Mouse (Mus musculus): ENCODE results near the gene Ciao2b.
"Not testable (repeated sequence)": the region's sequence is repeated elsewhere in the genome, so short reads cannot be mapped to it uniquely, and the experiment has no call there.

Gene Ciao2b

GRCm38 (mm10) chr8:104641426-104642323, at the start of gene Ciao2b:
Gene Ciao2b (minus strand): TSS chr8:104641965.
- DNase-seq = peak; percentile 93

- no peak for DNase-seq
Measured at GRCm38 (mm10) chr8:104688433-104688832, 46.7 kb upstream of the Ciao2b start.

GRCm38 (mm10) chr8:104655614-104656013, 13.8 kb upstream of the Ciao2b start:
- no peak for DNase-seq

GRCm38 (mm10) chr8:104654984-104655383, 13.2 kb upstream of the Ciao2b start:
- DNase-seq = peak; percentile 63

GRCm38 (mm10) chr8:104644187-104644586, 2.4 kb upstream of the Ciao2b start:
- DNase-seq = not testable (repeated sequence)

- no peak for DNase-seq
Measured at GRCm38 (mm10) chr8:104642324-104642654, 524 bp upstream of the Ciao2b start.

GRCm38 (mm10) chr8:104640831-104641370, 864 bp downstream of the Ciao2b start:
- DNase-seq = peak; percentile 15

- DNase-seq = no peak
Measured at GRCm38 (mm10) chr8:104640241-104640640, 1.5 kb downstream of the Ciao2b start.

GRCm38 (mm10) chr8:104638010-104638409, 3.8 kb downstream of the Ciao2b start:
- DNase-seq = no peak

- DNase-seq = no peak
Measured at GRCm38 (mm10) chr8:104635004-104635710, 6.6 kb downstream of the Ciao2b start.

- peak; percentile 3 for DNase-seq
Measured at GRCm38 (mm10) chr8:104633156-104633744, 8.5 kb downstream of the Ciao2b start.

- no peak for DNase-seq
Measured at GRCm38 (mm10) chr8:104632486-104632885, 9.3 kb downstream of the Ciao2b start.

- DNase-seq = peak; percentile 13
Measured at GRCm38 (mm10) chr8:104631975-104632374, 9.8 kb downstream of the Ciao2b start.

GRCm38 (mm10) chr8:104630981-104631663, 10.6 kb downstream of the Ciao2b start, which contains the start of gene Rrad:
Gene Rrad (minus strand): TSS chr8:104631327.
- DNase-seq = peak; percentile 38

- no peak for DNase-seq
Measured at GRCm38 (mm10) chr8:104630574-104630973, 11.2 kb downstream of the Ciao2b start.

- DNase-seq = no peak
Measured at GRCm38 (mm10) chr8:104630111-104630479, 11.7 kb downstream of the Ciao2b start.

GRCm38 (mm10) chr8:104629306-104630110, 12.3 kb downstream of the Ciao2b start:
- DNase-seq = peak; percentile 67

GRCm38 (mm10) chr8:104628402-104628801, 13.4 kb downstream of the Ciao2b start:
- no peak for DNase-seq

- DNase-seq = no peak
Measured at GRCm38 (mm10) chr8:104627065-104627740, 14.6 kb downstream of the Ciao2b start.

- DNase-seq = peak; percentile 91
Measured at GRCm38 (mm10) chr8:104624161-104624560, 17.6 kb downstream of the Ciao2b start, which contains the start of gene Cdh16. Gene Cdh16 (minus strand): TSS chr8:104624396.

GRCm38 (mm10) chr8:104620765-104621164, 21.0 kb downstream of the Ciao2b start:
- DNase-seq = no peak

Data from kidney, adult 18-20 months (tissue).